Comparison of ENCODE assay signal across 8 mouse cellular contexts in the genomic region with DNA sequence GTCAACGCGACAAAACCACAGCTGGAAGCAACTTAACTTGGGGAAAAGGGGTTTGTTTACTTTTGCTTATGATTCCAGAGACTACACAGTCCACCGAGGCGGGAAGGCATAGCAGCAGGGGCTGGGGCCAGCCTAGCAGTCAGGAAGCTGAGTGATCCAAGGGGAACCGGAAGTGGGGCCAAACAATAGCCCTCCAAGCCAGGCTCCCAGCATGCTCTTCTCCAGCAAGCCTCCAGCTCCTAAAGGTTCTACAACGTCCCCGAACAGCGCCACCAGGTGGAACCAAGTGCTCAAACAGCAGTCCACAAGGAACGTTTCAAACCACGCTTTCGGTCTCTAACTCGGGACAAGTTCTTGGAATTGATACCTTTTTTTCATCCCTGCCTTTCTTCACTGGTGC. TPM values are rescaled to one million over a fixed set of nuclear protein-coding genes. Genes with fewer than 3 reads are reported as not detected.
A peak's percentile ranks its signal among the peaks of the same experiment; 100 is the strongest.
DNase-seq lines count a peak whose midpoint lies in the region; ATAC-seq lines count a peak whose summit lies in the region.

No protein-coding gene starts in this region.

- peak; percentile 57 for DNase-seq in forebrain, embryonic 11.5 days (ENCODE audit: low spot score)
- no peak for DNase-seq in forebrain, embryonic 10.5 days (ENCODE audit: extremely low spot score, low spot score)
- peak; percentile 75 to 85 for DNase-seq in adrenal gland, adult (ENCODE audit: inconsistent age in 2 of 2, low spot score in 1 of 2)
- DNase-seq in heart, postnatal 14 days, result peak; percentile 84 to 87
- peak; percentile 43 to 62 for DNase-seq in layer of hippocampus, postnatal 14 days (ENCODE audit: low spot score in 2 of 2)

- ATAC-seq in forebrain, embryonic 11.5 days (replicated peaks; ENCODE audit: low FRiP score), result no peak
- ATAC-seq in embryonic facial prominence, embryonic 15.5 days (ENCODE audit: insufficient number of reproducible peaks, low FRiP score, low TSS enrichment, low read depth), result no peak
- peak; percentile 59 for ATAC-seq in megakaryocyte progenitor cell, adult 5-6 weeks (replicated peaks; ENCODE audit: poor library complexity)
- ATAC-seq in stomach, embryonic 14.5 days (ENCODE audit: insufficient number of reproducible peaks, insufficient read depth, low FRiP score, low read depth), result no peak

- 82% methylated on average over 12 of the region's 12 CpGs for WGBS in forebrain, embryonic 11.5 days
- 91% methylated on average over 12 of the region's 12 CpGs for WGBS in forebrain, embryonic 10.5 days
- WGBS in embryonic facial prominence, embryonic 15.5 days, result 76% methylated on average over 12 of the region's 12 CpGs
- 59% methylated on average over 12 of the region's 12 CpGs for WGBS in stomach, embryonic 14.5 days

- H3K9me3 ChIP-seq in forebrain, embryonic 11.5 days (ENCODE audit: control insufficient read depth, low read length), result no peaks in the 10 kb centered on the region
- H3K9me3 ChIP-seq in forebrain, embryonic 10.5 days, result no peaks in the 10 kb centered on the region
- no peaks in the 10 kb centered on the region for H3K9me3 ChIP-seq in embryonic facial prominence, embryonic 15.5 days (replicated peaks)
- no peaks in the 10 kb centered on the region for H3K9me3 ChIP-seq in stomach, embryonic 14.5 days (ENCODE audit: control insufficient read depth, low read depth, low read length)

- H3K9ac ChIP-seq in forebrain, embryonic 11.5 days (ENCODE audit: low read length), result no peak overlapping the region
- H3K9ac ChIP-seq in embryonic facial prominence, embryonic 15.5 days, result no peak overlapping the region
- H3K9ac ChIP-seq in stomach, embryonic 14.5 days (replicated peaks; ENCODE audit: low read depth, low read length), result no peak overlapping the region

- no peaks in the 10 kb centered on the region for H3K27me3 ChIP-seq in forebrain, embryonic 11.5 days (ENCODE audit: control insufficient read depth, insufficient read depth, low read length)
- H3K27me3 ChIP-seq in forebrain, embryonic 10.5 days (ENCODE audit: poor library complexity, severe bottlenecking), result no peaks in the 10 kb centered on the region
- no peaks in the 10 kb centered on the region for H3K27me3 ChIP-seq in embryonic facial prominence, embryonic 15.5 days
- H3K27me3 ChIP-seq in stomach, embryonic 14.5 days (ENCODE audit: control insufficient read depth, insufficient read depth, low read length), result no peaks in the 10 kb centered on the region

- H3K27ac ChIP-seq in forebrain, embryonic 11.5 days (ENCODE audit: low read depth, low read length), result no peak overlapping the region
- H3K27ac ChIP-seq in forebrain, embryonic 10.5 days, result no peak overlapping the region
- peak overlapping the region; percentile 7; the same call in 1 of the 2 replicates for H3K27ac ChIP-seq in embryonic facial prominence, embryonic 15.5 days (replicated peaks)
- peak overlapping the region; percentile 56; the same call in 1 of the 2 replicates for H3K27ac ChIP-seq in stomach, embryonic 14.5 days (ENCODE audit: low read length)

- no peak overlapping the region for H3K4me2 ChIP-seq in forebrain, embryonic 11.5 days (ENCODE audit: low read depth, low read length, severe bottlenecking)
- no peak overlapping the region for H3K4me2 ChIP-seq in embryonic facial prominence, embryonic 15.5 days (replicated peaks)
- H3K4me2 ChIP-seq in stomach, embryonic 14.5 days (replicated peaks; ENCODE audit: low read depth, low read length), result no peak overlapping the region

- H3K4me3 ChIP-seq in forebrain, embryonic 11.5 days (ENCODE audit: low read depth, low read length), result no peak overlapping the region
- H3K4me3 ChIP-seq in forebrain, embryonic 10.5 days, result no peak overlapping the region
- H3K4me3 ChIP-seq in embryonic facial prominence, embryonic 15.5 days (replicated peaks), result no peak overlapping the region
- H3K4me3 ChIP-seq in stomach, embryonic 14.5 days (ENCODE audit: low read depth, low read length), result no peak overlapping the region

- intact Hi-C loops in heart, postnatal 14 days (cut with DNase I), result loop anchor here (2.0 kb wide), 1 partner anchor 28 kb away; no protein-coding TSS in a partner anchor

- peaks cover 4% of the 10 kb centered on the region; the same call in 1 of the 2 replicates for H3K4me1 ChIP-seq in forebrain, embryonic 11.5 days (replicated peaks; ENCODE audit: control insufficient read depth, insufficient read depth, low read length)
- peaks cover 54% of the 10 kb centered on the region for H3K4me1 ChIP-seq in forebrain, embryonic 10.5 days
- peaks cover 48% of the 10 kb centered on the region for H3K4me1 ChIP-seq in embryonic facial prominence, embryonic 15.5 days
- H3K4me1 ChIP-seq in stomach, embryonic 14.5 days (ENCODE audit: control insufficient read depth, insufficient read depth, low read length), result peaks cover 40% of the 10 kb centered on the region

- H3K36me3 ChIP-seq in forebrain, embryonic 11.5 days (ENCODE audit: control insufficient read depth, insufficient read depth, low read length), result no peaks in the 10 kb centered on the region
- 0 out of 2 replicates have a peak, but pooled peaks cover 9% of the 10 kb centered on the region for H3K36me3 ChIP-seq in forebrain, embryonic 10.5 days (replicated peaks)
- H3K36me3 ChIP-seq in embryonic facial prominence, embryonic 15.5 days, result no peaks in the 10 kb centered on the region
- no peaks in the 10 kb centered on the region for H3K36me3 ChIP-seq in stomach, embryonic 14.5 days (ENCODE audit: control insufficient read depth, insufficient read depth, low read length)

RNA-seq across cellular contexts. Expression of gene Fam160b1, which starts 2.2 kb away (rescaled TPM):
- polyA plus RNA-seq in forebrain, embryonic 11.5 days (2014; fragmentation: Nextera tagmentation; extraction: Ambion mirVana), result 14.0 and 14.5 TPM in 2 replicates
- 9.4 and 9.5 TPM in 2 replicates for polyA plus RNA-seq in forebrain, embryonic 10.5 days (2016; fragmentation: Nextera tagmentation; extraction: Ambion mirVana)
- polyA plus RNA-seq in embryonic facial prominence, embryonic 15.5 days (2015; fragmentation: Nextera tagmentation; extraction: Ambion mirVana), result 15.3 and 16.3 TPM in 2 replicates
- 10 to 100 TPM; 14.8 to 14.9 TPM for total RNA-seq in heart, postnatal 14 days (2021)
- total RNA-seq in layer of hippocampus, postnatal 14 days (2021), result 10 to 100 TPM; 21.0 to 21.7 TPM
- total RNA-seq in megakaryocyte progenitor cell, adult 5-6 weeks (2015), result 18.8 and 23.0 TPM in 2 replicates
- 12.7 and 13.2 TPM in 2 replicates for total RNA-seq in megakaryocyte progenitor cell, adult 5-6 weeks (2017)
- 16.6 and 20.4 TPM in 2 replicates for polyA plus RNA-seq in stomach, embryonic 14.5 days (2014; fragmentation: Nextera tagmentation; extraction: Ambion mirVana)

RNA-seq across cellular contexts. Expression of gene Ablim1, which starts 43.6 kb away (rescaled TPM):
- 17.0 and 19.9 TPM in 2 replicates for polyA plus RNA-seq in forebrain, embryonic 11.5 days (2014; fragmentation: Nextera tagmentation; extraction: Ambion mirVana)
- 20.5 and 21.0 TPM in 2 replicates for polyA plus RNA-seq in forebrain, embryonic 10.5 days (2016; fragmentation: Nextera tagmentation; extraction: Ambion mirVana)
- polyA plus RNA-seq in embryonic facial prominence, embryonic 15.5 days (2015; fragmentation: Nextera tagmentation; extraction: Ambion mirVana), result 67.7 and 71.3 TPM in 2 replicates
- total RNA-seq in heart, postnatal 14 days (2021), result 100 to 1,000 TPM; 489 to 510 TPM
- 10 to 100 TPM; 68.1 to 78.3 TPM for total RNA-seq in layer of hippocampus, postnatal 14 days (2021)
- 6.1 and 7.0 TPM in 2 replicates for total RNA-seq in megakaryocyte progenitor cell, adult 5-6 weeks (2015)
- 6.7 and 8.1 TPM in 2 replicates for total RNA-seq in megakaryocyte progenitor cell, adult 5-6 weeks (2017)
- polyA plus RNA-seq in stomach, embryonic 14.5 days (2014; fragmentation: Nextera tagmentation; extraction: Ambion mirVana), result 36.9 and 43.7 TPM in 2 replicates

Comparison
In these comparisons a context has a peak if more than half of its experiments do, and no peak if none do; other contexts are left out.
1. H3K27ac ChIP-seq: peak in embryonic facial prominence, embryonic 15.5 days (single experiment) and stomach, embryonic 14.5 days (single experiment); none in forebrain, embryonic 11.5 days (single experiment) and forebrain, embryonic 10.5 days (single experiment).